Mouse (Mus musculus) megakaryocyte progenitor cell, adult 5-6 weeks (primary cell): ENCODE data around the gene Atf7ip. TPM values are rescaled to one million over a fixed set of nuclear protein-coding genes. Genes with fewer than 3 reads are reported as not detected.

Experiments used
- ATAC-seq: replicated peaks from 2 replicates; pipeline ENCODE4 v1.8.0; 2016; ENCODE audit warnings: mild to moderate bottlenecking, moderate TSS enrichment, inconsistent platforms; ENCODE audit not compliant: poor library complexity
- total RNA-seq, 2 experiments: library from RNA; stranded (forward) in 1 of 2; stranded (reverse) in 1 of 2; fragments of 157-497, 149-512 nt in 1 of 2; fragments of 200-1000 nt in 1 of 2; gene quantifications; 2 replicates each; pipeline versions ENCODE4 v1.2.3 to v1.2.4; 2015 to 2017

Gene Atf7ip
- total RNA-seq, 2 experiments from 2014 or later = 30.1 to 106 TPM

DNA sequence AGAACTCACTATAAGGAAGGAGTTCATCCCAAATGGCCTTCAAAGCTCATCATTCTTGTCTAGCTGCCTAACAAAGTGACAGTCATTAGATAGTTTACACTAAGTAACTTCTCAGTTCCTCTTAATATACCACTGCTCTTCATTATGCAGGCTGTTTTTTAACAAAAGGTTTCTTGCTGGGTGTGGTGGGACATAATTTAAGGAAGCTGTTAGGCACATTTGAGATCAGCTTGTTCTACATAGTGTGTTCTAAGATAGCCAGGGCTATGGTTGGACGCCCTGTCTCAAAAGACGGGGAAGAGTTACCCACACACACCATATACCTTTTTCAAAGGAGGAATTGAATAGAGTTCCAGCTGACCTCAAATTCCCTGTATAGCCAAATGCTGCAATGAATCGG, 21.9 kb upstream of the Atf7ip start:
- ATAC-seq = peak; percentile 55

DNA sequence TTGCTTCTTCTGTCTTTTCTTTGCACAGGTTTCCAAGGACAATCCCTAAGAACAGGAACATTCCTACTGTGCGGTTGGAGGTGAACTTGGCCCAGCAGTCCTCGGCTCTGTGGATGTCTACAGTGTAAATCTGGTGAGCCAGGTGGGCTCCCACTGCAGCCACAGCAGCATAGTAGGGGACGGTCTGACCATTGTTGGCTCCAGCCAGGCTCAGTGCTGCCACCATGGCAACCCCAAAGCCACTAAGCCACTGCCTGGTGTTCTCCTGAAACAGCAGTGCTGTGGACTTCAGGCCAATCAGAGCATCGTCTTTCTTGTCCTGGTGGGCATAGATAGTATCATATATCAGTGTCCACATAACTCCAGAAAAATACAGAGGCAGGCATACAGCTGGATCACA, 19.8 kb upstream of the Atf7ip start:
- ATAC-seq = no peak

DNA sequence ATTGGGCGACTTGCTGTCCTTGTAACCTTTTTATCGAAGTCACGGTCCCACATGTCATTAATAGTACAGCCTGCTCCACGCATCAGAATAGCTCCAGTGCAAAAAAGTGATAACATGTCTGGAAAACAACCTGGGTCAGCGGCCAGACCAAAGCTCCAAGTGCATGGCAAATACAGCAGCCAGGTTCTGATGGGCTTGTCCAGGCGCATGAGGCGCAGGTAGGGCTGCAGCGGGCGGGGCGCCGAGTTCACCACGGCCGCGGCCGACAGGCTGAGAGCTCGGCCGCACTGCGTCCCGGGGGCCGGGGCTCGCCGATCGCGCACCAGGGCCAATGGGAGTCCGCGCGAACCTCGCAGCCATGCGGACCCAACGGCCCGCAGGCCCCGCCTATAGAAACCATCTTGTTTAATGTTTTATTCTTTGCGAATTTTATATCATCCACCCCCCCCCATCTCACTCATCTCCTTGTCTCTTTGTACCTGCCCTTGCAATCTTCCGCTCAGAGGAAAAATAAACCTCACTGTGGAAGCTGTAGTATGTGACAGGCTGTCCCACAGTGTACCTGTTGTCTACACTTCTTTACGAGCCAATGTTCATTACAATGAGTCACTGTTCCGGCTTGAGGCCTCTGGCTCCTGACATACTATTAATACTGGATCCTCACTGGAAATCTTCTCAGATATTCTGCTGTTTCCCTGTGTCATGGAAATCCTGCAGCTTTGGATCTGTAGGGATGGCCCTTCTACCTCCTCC, 19.0 kb upstream of the Atf7ip start:
- ATAC-seq = no peak

- no peak for ATAC-seq
Observed at GRCm38 (mm10) chr6:136487554-136487950, 18.4 kb upstream of the Atf7ip start.

DNA sequence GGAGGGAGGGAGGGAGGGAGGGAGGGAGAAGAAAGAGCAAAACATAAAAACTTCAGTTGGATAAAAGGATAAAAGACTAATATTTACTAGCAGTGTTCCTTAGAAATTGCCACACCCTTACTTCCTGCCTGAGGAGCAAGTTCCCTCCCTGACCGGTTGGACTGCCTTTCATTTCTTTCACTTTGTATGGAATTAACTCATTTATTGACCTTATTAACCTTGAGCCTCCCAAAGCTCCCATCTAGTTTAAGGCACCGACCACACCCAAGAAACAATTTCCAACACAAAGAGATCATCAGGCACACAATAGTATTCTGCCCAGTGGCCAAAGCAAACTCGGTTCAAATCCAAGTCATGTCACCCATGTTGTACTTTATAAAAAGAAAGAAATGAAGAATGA, 16.1 kb upstream of the Atf7ip start:
- no peak for ATAC-seq

DNA sequence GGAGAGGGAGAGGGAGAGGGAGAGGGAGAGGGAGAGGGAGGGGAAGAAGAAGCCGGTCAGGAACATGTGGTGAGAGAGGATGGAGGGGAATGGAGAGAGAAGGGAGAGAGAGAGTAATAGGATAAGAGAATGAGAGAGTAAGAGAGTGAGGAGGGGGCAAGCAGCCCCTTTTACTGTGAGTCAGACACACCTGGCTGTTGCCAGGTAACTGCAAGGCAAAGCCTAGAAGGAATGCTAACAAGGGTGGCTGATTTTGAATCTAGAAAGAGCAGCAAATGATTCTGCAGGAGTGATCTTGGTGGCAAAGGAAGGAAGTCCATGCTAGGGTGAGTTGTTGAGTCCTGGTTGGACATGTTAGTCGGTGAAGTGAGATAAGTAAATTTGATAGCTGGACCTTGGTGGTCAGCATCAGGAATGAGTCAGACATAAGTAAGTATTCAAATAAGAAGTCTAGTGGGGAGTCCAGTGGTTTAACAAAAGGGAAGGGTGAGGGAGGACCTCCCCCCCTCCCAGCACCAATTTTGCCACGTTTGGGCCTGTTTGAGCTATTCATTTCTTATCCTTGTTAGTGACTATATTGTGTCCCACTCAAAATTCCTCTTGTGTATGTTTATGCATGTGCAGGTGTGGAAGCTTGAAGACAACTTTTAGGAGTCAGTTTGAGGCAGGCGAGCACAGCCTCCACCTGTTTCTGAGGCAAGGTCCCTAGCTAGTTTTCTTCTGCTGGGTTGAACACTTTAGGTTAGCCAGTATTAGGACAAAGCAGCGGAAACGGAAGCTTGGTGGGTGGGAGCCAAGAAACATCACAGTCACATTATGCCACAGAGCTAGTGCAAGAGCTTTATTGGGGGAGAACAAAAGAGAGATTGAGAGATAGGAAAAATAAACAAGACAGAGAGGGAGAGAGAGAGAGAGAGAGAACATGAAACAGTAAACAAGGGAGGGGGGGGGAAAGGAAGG, 15.2 kb upstream of the Atf7ip start:
- no peak for ATAC-seq

DNA sequence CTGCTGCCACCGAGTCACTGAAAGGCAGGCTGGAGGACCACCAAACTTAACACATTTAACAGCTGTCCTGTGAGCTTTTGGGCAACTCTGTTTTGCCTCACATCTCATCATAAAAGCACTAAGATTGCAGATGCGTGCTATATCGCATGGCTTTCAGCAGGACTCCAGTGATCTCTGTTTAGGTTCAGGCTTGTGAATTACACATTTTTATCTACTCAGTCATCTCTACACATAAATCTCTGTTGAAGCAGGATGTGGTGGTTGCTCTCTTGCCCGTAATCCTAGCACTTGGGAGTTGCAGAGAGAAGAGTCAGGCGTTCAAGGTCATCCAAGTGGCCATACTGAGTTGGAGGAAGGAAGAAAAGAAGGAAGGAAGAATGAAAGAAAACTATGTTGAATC, 14.3 kb upstream of the Atf7ip start:
- no peak for ATAC-seq

- ATAC-seq = peak; percentile 90
Observed at GRCm38 (mm10) chr6:136492251-136492650, 13.7 kb upstream of the Atf7ip start.

GRCm38 (mm10) chr6:136493486-136493885, 12.5 kb upstream of the Atf7ip start:
- no peak for ATAC-seq

DNA sequence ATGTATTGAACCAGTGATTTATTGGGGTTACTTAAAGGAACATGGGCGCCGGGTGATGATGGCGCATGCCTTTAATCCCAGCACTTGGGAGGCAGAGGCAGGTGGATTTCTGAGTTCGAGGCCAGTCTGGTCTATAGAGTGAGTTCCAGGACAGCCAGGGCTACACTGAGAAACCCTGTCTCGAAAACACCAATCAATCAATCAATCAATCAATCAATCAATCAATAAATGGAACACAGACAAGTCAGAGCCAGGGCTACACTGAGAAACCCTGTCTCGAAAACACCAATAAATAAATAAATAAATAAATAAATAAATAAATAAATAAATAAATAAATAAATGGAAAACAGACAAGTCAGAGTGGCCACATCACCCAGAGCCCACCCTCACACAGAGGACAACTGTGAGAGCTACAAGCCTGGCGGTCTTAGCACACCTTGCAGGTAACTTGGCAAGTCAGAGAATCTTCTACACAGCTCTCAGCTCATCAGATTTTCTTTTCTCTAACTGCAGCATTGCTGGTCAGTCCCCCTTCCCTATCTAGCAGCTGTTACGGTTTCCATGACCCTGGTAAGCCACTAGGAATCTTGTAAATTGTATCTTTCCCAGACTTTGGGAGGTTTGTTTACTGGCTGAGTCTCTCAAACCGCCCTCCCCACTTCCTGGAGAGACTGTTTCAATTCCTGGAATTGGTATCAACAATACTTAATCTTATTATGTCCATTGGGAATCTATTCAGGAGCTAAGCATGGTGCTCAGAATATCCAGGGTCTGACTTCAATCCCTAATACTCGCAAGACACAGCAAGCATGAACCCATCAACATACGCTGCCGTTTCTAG, 11.8 kb upstream of the Atf7ip start:
- no peak for ATAC-seq

DNA sequence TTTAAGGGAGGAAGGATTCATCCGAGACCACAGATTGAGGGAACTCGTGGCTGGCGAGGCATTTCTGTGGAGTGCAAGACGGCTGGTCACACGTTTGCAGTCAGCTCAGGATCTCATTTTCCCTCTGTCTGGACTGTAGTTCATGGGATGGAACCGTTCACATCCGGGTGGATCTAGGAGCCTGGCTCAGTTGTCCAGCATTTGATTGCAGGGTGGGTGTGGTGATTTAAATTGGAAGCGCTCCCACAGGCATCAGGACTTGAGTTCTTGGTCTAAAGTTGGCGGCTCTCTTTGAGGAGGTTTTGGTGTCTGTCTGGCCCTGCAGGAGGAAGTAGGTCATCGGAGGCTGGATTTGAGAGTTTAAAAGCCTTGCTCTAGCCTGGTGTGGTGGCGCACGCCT, 10.9 kb upstream of the Atf7ip start:
- no peak for ATAC-seq

GRCm38 (mm10) chr6:136497744-136498143, 8.2 kb upstream of the Atf7ip start:
- ATAC-seq = peak; percentile 82

DNA sequence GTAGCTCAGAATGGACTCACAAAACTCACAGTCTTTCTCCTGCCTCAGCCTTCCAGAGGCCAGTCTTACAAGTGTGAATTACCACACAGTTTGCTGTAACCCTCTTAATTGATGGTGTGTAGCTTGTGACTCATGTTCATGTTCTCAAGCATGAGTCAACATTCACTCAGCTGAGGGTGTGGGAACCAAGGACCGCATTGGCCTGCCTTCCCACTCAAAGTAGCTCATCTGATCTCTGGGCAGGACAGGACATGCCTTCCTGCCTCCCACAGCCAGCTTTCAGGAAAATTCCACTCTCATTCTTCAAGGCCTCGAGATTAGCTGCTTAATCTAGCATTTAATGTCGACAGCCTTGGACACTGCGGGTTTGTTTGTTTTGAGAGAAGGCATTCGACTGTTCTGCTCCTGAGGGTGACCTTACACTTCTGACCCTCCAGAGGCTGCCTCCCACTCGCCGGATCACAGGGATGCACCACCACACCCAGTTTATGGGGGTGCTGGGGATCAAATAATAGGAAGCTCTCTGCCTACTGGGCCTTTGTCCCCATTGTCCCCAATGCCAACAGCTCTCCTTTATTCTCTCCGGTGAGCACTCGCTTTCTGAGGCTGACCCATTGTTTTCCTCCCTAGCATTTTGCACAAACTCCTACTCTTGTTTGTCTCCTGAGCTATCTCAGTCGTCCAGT, 6.5 kb upstream of the Atf7ip start:
- peak; percentile 32 for ATAC-seq

- ATAC-seq = no peak
Observed at GRCm38 (mm10) chr6:136508652-136509051, 2.7 kb downstream of the Atf7ip start.

- ATAC-seq = no peak
Observed at GRCm38 (mm10) chr6:136510945-136511344, 5.0 kb downstream of the Atf7ip start.

DNA sequence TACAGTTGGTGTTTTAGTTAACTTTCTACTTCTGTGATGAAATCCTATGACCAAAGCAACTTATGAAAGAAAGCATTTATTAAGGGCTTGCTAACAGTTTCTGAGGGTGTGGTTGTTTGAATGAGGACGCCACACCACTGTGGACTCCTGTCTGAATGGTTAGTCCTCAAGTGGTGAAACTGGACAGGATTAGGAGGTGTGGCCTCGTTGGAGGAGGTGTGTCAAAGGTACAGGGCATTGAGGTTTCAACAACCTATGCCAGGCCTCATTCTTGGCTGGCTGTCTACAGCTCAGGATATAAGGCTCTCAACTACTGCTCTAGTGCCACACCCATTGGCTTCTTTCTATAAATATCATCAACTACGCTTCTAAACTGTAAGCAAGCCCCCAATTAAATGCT, 6.4 kb downstream of the Atf7ip start:
- peak; percentile 29; the same call in 1 of the 2 replicates for ATAC-seq

GRCm38 (mm10) chr6:136516626-136517025, 10.7 kb downstream of the Atf7ip start:
- ATAC-seq = no peak

- no peak for ATAC-seq
Observed at GRCm38 (mm10) chr6:136517221-136517620, 11.3 kb downstream of the Atf7ip start.

- peak; percentile 88 for ATAC-seq
Observed at GRCm38 (mm10) chr6:136518537-136519246, 12.7 kb downstream of the Atf7ip start.

DNA sequence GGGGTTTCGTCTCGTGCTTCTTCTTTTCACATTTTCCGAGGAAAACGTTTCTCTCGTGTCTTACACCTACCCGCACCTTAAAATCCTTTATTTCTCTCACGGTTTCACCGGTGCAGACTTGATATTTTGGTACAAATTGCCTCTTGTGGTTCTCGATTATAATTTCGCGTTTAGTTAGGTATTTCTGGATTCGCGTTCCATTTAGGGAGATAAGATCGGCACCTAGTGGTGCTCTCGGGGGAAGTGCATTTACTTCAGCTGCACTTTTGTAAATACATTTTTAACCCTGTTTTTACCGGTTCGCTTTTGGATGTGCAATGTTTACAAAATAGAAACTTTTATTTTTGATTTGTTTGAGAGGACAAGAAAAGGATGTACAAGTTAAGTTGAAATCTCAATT, 13.3 kb downstream of the Atf7ip start:
- ATAC-seq = peak; percentile 21
